In genomic region chr5:136819686-136820085, GRCm38 (mm10) we compare ENCODE assay signal across 26 mouse cellular contexts.
DNase-seq lines count a peak whose midpoint lies in the region; ATAC-seq and TF ChIP-seq lines count a peak whose summit lies in the region.
"Had no signal": no experiment of that assay in that cellular context is flagged by ENCODE, and none has a peak within 500 bp of the region (broad histone marks: within the 10 kb centered on the region; RNA-seq: fewer than 3 reads in every experiment).

No protein-coding gene starts in this region.

- H3K27ac ChIP-seq in kidney, embryonic 16.5 days (ENCODE audit: low read length): no peak overlapping the region
- 0 out of 2 replicates have a peak overlapping the region, but pooled peaks have one; percentile 14 for H3K27ac ChIP-seq in limb, embryonic 10.5 days
- peak overlapping the region; percentile 28; the same call in 1 of the 2 replicates for H3K27ac ChIP-seq in limb, embryonic 14.5 days (replicated peaks; ENCODE audit: low read depth, low read length)
- H3K27ac ChIP-seq: embryonic facial prominence, embryonic 12.5 days; forebrain, embryonic 12.5 days; forebrain, embryonic 15.5 days; heart, adult 2 months; heart, embryonic 10.5 days; heart, embryonic 13.5 days; hindbrain, embryonic 15.5 days had no signal

- no peak for TF ChIP-seq POLR2A in limb, embryonic 14.5 days (IDR thresholded peaks at IDR 0.05; ENCODE audit: borderline replicate concordance, extremely low read depth, insufficient read depth, insufficient read length)

- H3K9ac ChIP-seq in kidney, embryonic 16.5 days (replicated peaks; ENCODE audit: low read length): no peak overlapping the region
- no peak overlapping the region for H3K9ac ChIP-seq in limb, embryonic 14.5 days (ENCODE audit: low read depth, low read length, severe bottlenecking)
- H3K9ac ChIP-seq: embryonic facial prominence, embryonic 12.5 days; forebrain, embryonic 12.5 days; forebrain, embryonic 15.5 days; heart, embryonic 13.5 days; hindbrain, embryonic 15.5 days had no signal

- no peak overlapping the region for H3K4me2 ChIP-seq in kidney, embryonic 16.5 days (replicated peaks; ENCODE audit: low read depth, low read length)
- 0 out of 2 replicates have a peak overlapping the region, but pooled peaks have one; percentile 1 for H3K4me2 ChIP-seq in limb, embryonic 14.5 days (replicated peaks; ENCODE audit: low read depth, low read length, severe bottlenecking)
- H3K4me2 ChIP-seq: embryonic facial prominence, embryonic 12.5 days; forebrain, embryonic 12.5 days; forebrain, embryonic 15.5 days; heart, embryonic 13.5 days; hindbrain, embryonic 15.5 days had no signal

- no peaks in the 10 kb centered on the region for H3K27me3 ChIP-seq in kidney, embryonic 16.5 days (ENCODE audit: insufficient read depth, low read length)
- H3K27me3 ChIP-seq in limb, embryonic 10.5 days (ENCODE audit: low read depth, poor library complexity, severe bottlenecking): no peaks in the 10 kb centered on the region
- H3K27me3 ChIP-seq in limb, embryonic 14.5 days (ENCODE audit: control insufficient read depth, insufficient read depth, low read length): no peaks in the 10 kb centered on the region
- H3K27me3 ChIP-seq: embryonic facial prominence, embryonic 12.5 days; forebrain, embryonic 12.5 days; forebrain, embryonic 15.5 days; heart, embryonic 13.5 days; hindbrain, embryonic 15.5 days had no signal

- peak; percentile 42; the same call in 1 of the 2 replicates for ATAC-seq in kidney, embryonic 16.5 days (ENCODE audit: low FRiP score, low TSS enrichment)
- ATAC-seq in limb, embryonic 14.5 days (ENCODE audit: low FRiP score, low read depth): peak; percentile 31; the same call in 1 of the 2 replicates
- ATAC-seq in cerebellum, adult (ENCODE audit: insufficient number of reproducible peaks, low FRiP score, low TSS enrichment): no peak
- ATAC-seq: forebrain, embryonic 15.5 days; Patski had no signal

- H3K36me3 ChIP-seq in kidney, embryonic 16.5 days (ENCODE audit: insufficient read depth, low read length): peaks cover 18% of the 10 kb centered on the region
- H3K36me3 ChIP-seq in limb, embryonic 10.5 days: peaks cover 84% of the 10 kb centered on the region
- H3K36me3 ChIP-seq in limb, embryonic 14.5 days (ENCODE audit: control insufficient read depth, insufficient read depth, low read length): peaks cover 12% of the 10 kb centered on the region
- H3K36me3 ChIP-seq: forebrain, embryonic 12.5 days; forebrain, embryonic 15.5 days; G1E; hindbrain, embryonic 15.5 days had no signal

- no peak overlapping the region for H3K4me3 ChIP-seq in kidney, embryonic 16.5 days (ENCODE audit: low read length)
- H3K4me3 ChIP-seq in limb, embryonic 10.5 days: no peak overlapping the region
- H3K4me3 ChIP-seq in limb, embryonic 14.5 days (replicated peaks; ENCODE audit: low read length): no peak overlapping the region
- H3K4me3 ChIP-seq: embryonic facial prominence, embryonic 12.5 days; erythroblast, embryonic 14.5 days; forebrain, embryonic 12.5 days; forebrain, embryonic 15.5 days; heart, adult 2 months; heart, embryonic 10.5 days; heart, embryonic 13.5 days; hindbrain, embryonic 15.5 days had no signal

- no peaks in the 10 kb centered on the region for H3K4me1 ChIP-seq in kidney, embryonic 16.5 days (ENCODE audit: insufficient read depth, low read length)
- H3K4me1 ChIP-seq in limb, embryonic 10.5 days: peaks cover 10% of the 10 kb centered on the region
- peaks cover 19% of the 10 kb centered on the region for H3K4me1 ChIP-seq in limb, embryonic 14.5 days (ENCODE audit: control insufficient read depth, insufficient read depth, low read length)
- H3K4me1 ChIP-seq: forebrain, embryonic 12.5 days; forebrain, embryonic 15.5 days; heart, embryonic 10.5 days; hindbrain, embryonic 15.5 days had no signal

- 57% methylated on average over 11 of the region's 11 CpGs for WGBS in kidney, embryonic 16.5 days
- WGBS in limb, embryonic 10.5 days: 66% methylated on average over 11 of the region's 11 CpGs
- 48% methylated on average over 11 of the region's 11 CpGs for WGBS in limb, embryonic 14.5 days

- DNase-seq in kidney, postnatal 10 days: no peak
- DNase-seq in limb, embryonic 10.5 days (ENCODE audit: low spot score): no peak
- no peak for DNase-seq in limb, embryonic 14.5 days (ENCODE audit: low spot score)
- DNase-seq in layer of hippocampus, postnatal 10 days (ENCODE audit: low spot score in 2 of 2): no peak
- DNase-seq: adrenal gland, adult 2 months; adrenal gland, postnatal 14 days; B cell, adult 2 months; cerebellum, adult 18-20 months; cerebellum, adult 9-10 months; cerebellum, postnatal 14 days; gastrocnemius, postnatal 10 days; gastrocnemius, postnatal 36 days; heart, adult 2 months; heart, postnatal 14 days; heart, postnatal 4 days had no signal

- peaks cover 8% of the 10 kb centered on the region for H3K9me3 ChIP-seq in kidney, embryonic 16.5 days (ENCODE audit: low read length)
- peaks cover 5% of the 10 kb centered on the region; the same call in 1 of the 2 replicates for H3K9me3 ChIP-seq in limb, embryonic 10.5 days (replicated peaks)
- peaks cover 7% of the 10 kb centered on the region; the same call in 1 of the 2 replicates for H3K9me3 ChIP-seq in limb, embryonic 14.5 days (ENCODE audit: control insufficient read depth, low read length)
- H3K9me3 ChIP-seq: forebrain, embryonic 15.5 days; hindbrain, embryonic 15.5 days had no signal
